Mouse (Mus musculus) forebrain, embryonic 10.5 days (tissue): ENCODE measurements around the gene Zmynd12. TPM values are rescaled to one million over a fixed set of nuclear protein-coding genes. Genes with fewer than 3 reads are reported as not detected.

ENCODE experiments used
- DNase-seq: peaks from one replicate; pipeline ENCODE4 v3.0.0-alpha.2; 2017; ENCODE audit warnings: low spot score; ENCODE audit errors: extremely low spot score
- H3K27ac ChIP-seq: fragments of 300-500 bp; sonication (generic); 2 replicates; pipeline ENCODE4 v1.5.1; 2016; ENCODE audit warnings: mild to moderate bottlenecking
- H3K27me3 ChIP-seq: fragments of 300-500 bp; sonication (generic); 2 replicates; pipeline ENCODE4 v1.6.1; 2016; ENCODE audit warnings: mild to moderate bottlenecking; ENCODE audit not compliant: poor library complexity, severe bottlenecking
- H3K36me3 ChIP-seq: fragments of 300-500 bp; sonication (generic); replicated peaks from 2 replicates; pipeline ENCODE4 v1.6.1; 2016; ENCODE audit warnings: mild to moderate bottlenecking, moderate library complexity
- H3K4me1 ChIP-seq: fragments of 300-500 bp; sonication (generic); 2 replicates; pipeline ENCODE4 v1.6.1; 2016
- H3K4me3 ChIP-seq: fragments of 300-500 bp; sonication (generic); 2 replicates; pipeline ENCODE4 v1.5.1; 2016; ENCODE audit warnings: mild to moderate bottlenecking, moderate library complexity
- H3K9me3 ChIP-seq: fragments of 300-500 bp; sonication (generic); 2 replicates; pipeline ENCODE4 v1.6.1; 2016; ENCODE audit warnings: mild to moderate bottlenecking, moderate library complexity
- WGBS: fragments of 180-500 bp; shearing (Covaris S2); methylation state at CpG from one replicate; pipeline ENCODE4 v1.1.7; 2016; 5-methylcytosine and 5-hydroxymethylcytosine counted together
- polyA plus RNA-seq: library from polyadenylated mRNA; unstranded; fragments of >200 nt; fragmentation: Nextera tagmentation; extraction: Ambion mirVana; gene quantifications from 2 replicates; pipeline ENCODE4 v1.2.1, GENCODE M21; 2016

Zmynd12 gene
- polyA plus RNA-seq, 1 experiment from 2014 or later = 0.25 TPM

DNA sequence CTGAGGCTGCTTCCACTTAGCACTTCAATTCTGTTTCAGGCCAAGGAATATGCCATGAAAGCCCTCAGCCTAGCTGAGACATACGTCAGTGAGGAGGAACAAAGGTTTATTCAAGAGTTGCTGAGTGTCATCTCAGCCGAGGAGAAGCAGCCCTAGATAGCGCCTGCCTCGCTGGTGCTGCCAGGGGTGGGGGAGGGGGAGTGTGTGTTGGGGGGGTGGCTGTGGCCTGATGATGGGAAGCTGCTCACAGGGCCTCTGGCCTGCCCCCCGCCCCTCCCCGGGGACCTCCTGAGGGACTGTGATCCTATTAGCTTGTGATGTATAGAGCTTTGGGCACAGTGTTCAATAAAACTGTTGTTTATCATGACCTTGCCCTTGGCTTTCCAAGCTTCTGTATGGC is 30.9 kb downstream of the Zmynd12 start:
- no peak for DNase-seq
- no peak overlapping the region for H3K27ac ChIP-seq

DNA sequence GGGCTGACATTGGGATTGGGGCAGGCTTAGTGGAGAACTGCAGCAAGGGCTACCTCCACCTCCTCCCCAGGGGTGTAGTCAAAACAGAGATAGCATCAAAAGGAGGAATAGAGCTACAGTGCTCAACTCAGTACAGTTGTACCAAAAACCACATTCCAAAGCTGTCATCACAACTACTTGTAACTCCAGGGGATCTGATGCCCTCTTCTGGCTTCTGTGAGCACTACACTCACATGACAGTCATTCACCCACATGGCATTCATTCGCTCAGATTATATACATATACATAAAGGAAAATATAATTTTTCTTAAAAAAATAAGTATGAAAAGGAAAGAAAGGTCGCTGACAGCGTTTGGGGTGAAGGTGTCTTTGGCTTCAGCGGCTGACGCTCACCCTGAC is 37.7 kb downstream of the Zmynd12 start:
- no peak for DNase-seq
- WGBS = 61% methylated on average over 5 of the region's 5 CpGs
- H3K4me1 ChIP-seq = no peaks in the 10 kb centered on the region
- H3K36me3 ChIP-seq = no peaks in the 10 kb centered on the region
- H3K27me3 ChIP-seq = no peaks in the 10 kb centered on the region
- no peak overlapping the region for H3K4me3 ChIP-seq
- H3K9me3 ChIP-seq = no peaks in the 10 kb centered on the region
- no peak overlapping the region for H3K27ac ChIP-seq

More for the DNA sequence above, 30.9 kb downstream of the Zmynd12 start:
- Histone ChIP-seq H3K4me3 (no peak overlapping the region), H3K9me3 (no peaks in the 10 kb centered on the region), H3K36me3 (no peaks in the 10 kb centered on the region), H3K4me1 (peaks cover 10% of the 10 kb centered on the region), H3K27me3 (no peaks in the 10 kb centered on the region)
- WGBS = 30% methylated on average over 6 of the region's 6 CpGs

- WGBS = 66% methylated on average over 8 of the region's 8 CpGs
- Histone ChIP-seq H3K4me1 (no peaks in the 10 kb centered on the region), H3K4me3 (no peak overlapping the region), H3K27me3 (no peaks in the 10 kb centered on the region), H3K9me3 (no peaks in the 10 kb centered on the region), H3K27ac (no peak overlapping the region), H3K36me3 (no peaks in the 10 kb centered on the region)
- no peak for DNase-seq
Observed at GRCm38 (mm10) chr4:119460728-119461141, 38.1 kb downstream of the Zmynd12 start.

DNA sequence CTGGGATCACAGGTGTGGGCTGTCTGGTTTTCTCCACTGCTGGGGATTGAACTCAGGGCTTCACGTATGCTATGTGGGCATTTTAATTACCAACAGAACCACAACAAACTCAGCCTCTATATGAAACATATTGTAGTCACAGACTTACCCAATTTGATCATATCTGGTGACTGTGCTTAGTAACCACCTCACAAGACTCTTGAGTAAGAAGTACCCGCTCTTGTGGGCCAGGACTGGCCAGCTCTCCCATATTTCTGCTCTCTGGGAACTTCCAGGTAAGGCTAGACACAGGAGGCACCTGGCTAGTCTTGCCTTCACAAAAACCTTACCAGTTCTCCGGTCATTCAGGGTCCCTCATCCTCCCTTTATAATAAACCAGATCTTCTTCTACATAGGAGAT is 39.8 kb downstream of the Zmynd12 start:
- Histone ChIP-seq H3K27me3 (no peaks in the 10 kb centered on the region), H3K36me3 (no peaks in the 10 kb centered on the region), H3K4me3 (no peak overlapping the region), H3K27ac (no peak overlapping the region), H3K4me1 (no peaks in the 10 kb centered on the region), H3K9me3 (no peaks in the 10 kb centered on the region)
- DNase-seq = no peak
- 88% methylated on average over 3 of the region's 3 CpGs for WGBS

- H3K4me1 ChIP-seq = no peaks in the 10 kb centered on the region
- no peak overlapping the region for H3K27ac ChIP-seq
- no peaks in the 10 kb centered on the region for H3K36me3 ChIP-seq
- no peaks in the 10 kb centered on the region for H3K9me3 ChIP-seq
- DNase-seq = no peak
- 75% methylated on average over 11 of the region's 11 CpGs for WGBS
- no peaks in the 10 kb centered on the region for H3K27me3 ChIP-seq
- H3K4me3 ChIP-seq = no peak overlapping the region
Observed at GRCm38 (mm10) chr4:119462858-119463755, 40.5 kb downstream of the Zmynd12 start.

DNA sequence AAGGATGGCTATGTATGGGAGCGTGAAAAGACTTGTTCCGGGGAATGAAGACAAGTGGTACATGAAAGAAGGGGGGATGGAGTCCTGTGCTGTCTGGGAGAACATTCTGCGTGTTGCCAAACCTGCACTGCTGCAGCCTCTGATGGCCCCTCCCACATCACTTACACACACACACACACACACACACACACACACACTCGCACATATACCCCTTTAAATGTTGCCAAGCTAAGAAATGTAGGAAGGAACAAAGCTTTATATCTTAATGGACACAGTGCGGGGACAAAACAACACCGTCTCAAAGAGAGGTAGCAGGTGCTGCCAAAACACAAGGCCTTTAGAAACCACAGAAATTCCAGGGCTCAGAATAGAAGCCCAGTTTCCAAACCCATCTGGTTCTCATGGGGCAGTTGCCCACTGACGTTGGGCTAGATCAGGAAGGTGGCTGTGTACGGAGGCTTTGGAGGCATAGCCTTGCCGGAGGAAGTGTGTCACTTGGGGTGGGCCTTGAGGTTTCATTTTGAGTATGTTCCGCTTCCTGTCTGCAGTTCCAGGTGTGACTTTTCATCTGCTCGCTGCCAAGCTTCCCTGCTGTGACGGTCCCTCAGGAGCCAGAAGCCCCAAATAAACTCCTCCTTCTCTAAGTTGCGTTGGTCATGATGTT is 41.3 kb downstream of the Zmynd12 start:
- H3K27ac ChIP-seq = no peak overlapping the region
- 87% methylated on average over 13 of the region's 13 CpGs for WGBS
- no peak for DNase-seq

DNA sequence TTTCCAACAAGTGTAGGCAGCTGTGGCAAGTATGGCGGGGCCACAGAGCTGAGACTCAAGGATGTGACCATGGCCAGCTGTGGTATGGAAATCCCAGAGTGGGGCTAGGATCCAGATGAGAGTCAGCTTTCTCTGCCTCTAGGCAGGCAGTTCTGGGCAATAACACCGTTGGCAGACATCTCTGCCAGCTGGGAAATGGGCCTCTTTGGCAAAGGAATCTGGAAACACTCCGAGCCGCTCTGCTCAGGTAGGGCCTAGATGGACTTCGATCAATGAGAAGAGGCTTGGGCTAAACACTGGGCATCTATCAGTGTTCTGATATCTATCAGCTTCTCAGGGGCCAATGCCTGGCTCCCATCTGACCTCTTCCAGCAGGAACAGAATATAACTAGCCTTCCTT is 43.2 kb downstream of the Zmynd12 start:
- DNase-seq = no peak
- 94% methylated on average over 5 of the region's 5 CpGs for WGBS
- H3K4me3 ChIP-seq = no peak overlapping the region
- H3K36me3 ChIP-seq = no peaks in the 10 kb centered on the region
- H3K27me3 ChIP-seq = no peaks in the 10 kb centered on the region
- no peaks in the 10 kb centered on the region for H3K9me3 ChIP-seq
- H3K4me1 ChIP-seq = no peaks in the 10 kb centered on the region
- H3K27ac ChIP-seq = no peak overlapping the region

More for the DNA sequence above, 41.3 kb downstream of the Zmynd12 start:
- no peak overlapping the region for H3K4me3 ChIP-seq
- no peaks in the 10 kb centered on the region for H3K9me3 ChIP-seq
- H3K27me3 ChIP-seq = no peaks in the 10 kb centered on the region
- no peaks in the 10 kb centered on the region for H3K4me1 ChIP-seq
- H3K36me3 ChIP-seq = no peaks in the 10 kb centered on the region

DNA sequence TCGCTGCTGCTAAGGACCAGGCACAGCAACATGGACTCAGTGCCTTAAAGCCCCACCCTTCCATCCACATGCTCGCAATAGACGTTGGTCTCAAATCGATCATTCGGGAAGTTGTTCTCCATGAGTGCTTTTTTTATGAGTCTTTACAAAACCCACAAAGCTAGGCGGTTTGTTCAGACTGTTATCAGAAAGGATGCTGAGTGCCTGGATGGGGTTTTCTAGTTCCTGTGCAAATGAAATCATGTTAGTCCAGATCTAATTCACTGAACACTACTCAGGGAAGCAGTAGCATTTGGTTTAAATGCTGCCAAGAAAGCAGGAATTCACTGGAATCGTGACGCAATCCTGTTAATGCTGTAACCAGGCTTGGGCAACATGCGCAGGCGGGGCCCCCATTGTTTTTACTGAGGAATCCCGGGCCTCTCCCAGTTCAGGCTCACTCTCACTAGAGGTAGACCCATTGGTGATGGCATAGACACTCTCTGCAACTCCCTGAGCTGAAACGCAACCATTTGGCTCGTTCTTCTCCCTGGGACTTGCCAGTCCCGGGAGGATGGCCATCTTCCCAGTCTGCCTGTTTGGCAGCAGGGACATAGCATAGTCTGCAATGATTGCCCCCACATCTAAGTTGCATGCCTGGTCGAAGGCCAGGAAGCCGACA is 45.2 kb downstream of the Zmynd12 start:
- 93% methylated on average over 16 of the region's 16 CpGs for WGBS
- H3K4me1 ChIP-seq = no peaks in the 10 kb centered on the region
- no peaks in the 10 kb centered on the region for H3K27me3 ChIP-seq
- no peaks in the 10 kb centered on the region for H3K36me3 ChIP-seq
- no peak overlapping the region for H3K4me3 ChIP-seq
- no peak for DNase-seq
- no peaks in the 10 kb centered on the region for H3K9me3 ChIP-seq
- no peak overlapping the region for H3K27ac ChIP-seq

- Histone ChIP-seq H3K36me3 (no peaks in the 10 kb centered on the region), H3K4me3 (no peak overlapping the region), H3K4me1 (no peaks in the 10 kb centered on the region), H3K9me3 (no peaks in the 10 kb centered on the region), H3K27me3 (no peaks in the 10 kb centered on the region), H3K27ac (no peak overlapping the region)
- no peak for DNase-seq
- WGBS = 95% methylated on average over 9 of the region's 9 CpGs
Observed at GRCm38 (mm10) chr4:119472545-119472944, 49.9 kb downstream of the Zmynd12 start.

- Histone ChIP-seq H3K4me3 (no peak overlapping the region), H3K27me3 (no peaks in the 10 kb centered on the region), H3K36me3 (no peaks in the 10 kb centered on the region), H3K9me3 (no peaks in the 10 kb centered on the region), H3K27ac (no peak overlapping the region), H3K4me1 (no peaks in the 10 kb centered on the region)
- DNase-seq = no peak
- 69% methylated on average over 5 of the region's 5 CpGs for WGBS
Observed at GRCm38 (mm10) chr4:119473150-119473549, 50.5 kb downstream of the Zmynd12 start.

DNA sequence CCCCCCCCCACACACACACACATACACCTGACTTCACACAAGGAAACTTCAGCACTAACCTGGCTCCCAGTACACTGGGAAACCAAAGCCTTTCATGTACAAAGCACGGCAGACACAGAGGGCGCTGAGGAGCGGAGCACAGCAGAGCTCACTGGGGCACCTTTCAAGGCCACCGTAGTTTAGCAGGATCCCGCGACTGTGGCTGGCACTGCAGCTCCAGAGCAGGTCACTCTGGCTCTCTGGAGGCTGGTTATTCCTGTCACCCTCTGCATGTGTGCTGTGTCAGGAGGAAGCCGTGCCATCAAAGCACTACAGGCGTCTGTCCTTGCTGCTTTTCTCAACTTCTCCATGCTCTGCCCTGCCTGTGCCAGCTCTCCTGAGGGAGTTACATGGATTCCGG is 60.4 kb downstream of the Zmynd12 start:
- Histone ChIP-seq H3K4me3 (no peak overlapping the region), H3K27me3 (no peaks in the 10 kb centered on the region), H3K9me3 (no peaks in the 10 kb centered on the region), H3K27ac (no peak overlapping the region), H3K36me3 (no peaks in the 10 kb centered on the region), H3K4me1 (no peaks in the 10 kb centered on the region)
- no peak for DNase-seq
- 66% methylated on average over 9 of the region's 9 CpGs for WGBS

GRCm38 (mm10) chr4:119484882-119485281 is 62.3 kb downstream of the Zmynd12 start:
- WGBS = 80% methylated on average over 7 of the region's 7 CpGs
- DNase-seq = no peak
- no peaks in the 10 kb centered on the region for H3K9me3 ChIP-seq
- H3K4me3 ChIP-seq = no peak overlapping the region
- H3K27ac ChIP-seq = no peak overlapping the region
- H3K4me1 ChIP-seq = no peaks in the 10 kb centered on the region
- no peaks in the 10 kb centered on the region for H3K36me3 ChIP-seq
- no peaks in the 10 kb centered on the region for H3K27me3 ChIP-seq

DNA sequence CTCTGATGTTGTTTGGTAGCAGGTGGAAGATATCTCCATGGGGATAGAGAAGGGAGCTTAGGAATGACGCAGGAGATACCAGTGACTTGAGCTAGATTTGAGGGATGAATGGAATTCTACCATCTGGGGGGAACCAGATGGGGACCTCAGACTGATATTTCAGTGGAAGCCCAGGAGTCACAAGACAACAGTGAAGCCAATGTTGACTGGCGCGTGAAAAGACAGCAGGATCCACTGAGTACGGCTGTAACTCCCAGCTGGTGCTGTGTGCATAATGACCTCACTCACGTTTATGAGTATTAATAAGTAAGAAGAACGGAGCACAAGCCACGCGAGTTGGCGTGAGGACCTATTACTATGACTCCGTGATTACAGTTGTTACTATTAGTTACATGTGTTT is 67.1 kb downstream of the Zmynd12 start:
- no peak overlapping the region for H3K4me3 ChIP-seq
- H3K4me1 ChIP-seq = peaks cover 14% of the 10 kb centered on the region
- DNase-seq = no peak
- H3K36me3 ChIP-seq = no peaks in the 10 kb centered on the region
- WGBS = 95% methylated on average over 10 of the region's 10 CpGs
- peaks cover 2% of the 10 kb centered on the region; the same call in 1 of the 2 replicates for H3K9me3 ChIP-seq
- H3K27ac ChIP-seq = no peak overlapping the region
- H3K27me3 ChIP-seq = peaks cover 40% of the 10 kb centered on the region
